In genomic region chr4:135230661-135231060, GRCm38 (mm10) we compare ENCODE assay signal across 10 mouse cellular contexts. TPM values are rescaled to one million over a fixed set of nuclear protein-coding genes. Genes with fewer than 3 reads are reported as not detected.
DNase-seq lines count a peak whose midpoint lies in the region; ATAC-seq and TF ChIP-seq lines count a peak whose summit lies in the region.
"Had no signal": no experiment of that assay in that cellular context is flagged by ENCODE, and none has a peak within 500 bp of the region (broad histone marks: within the 10 kb centered on the region; RNA-seq: fewer than 3 reads in every experiment).

No protein-coding gene starts in this region.

- H3K27me3 ChIP-seq in heart, embryonic 11.5 days (ENCODE audit: control insufficient read depth, insufficient read depth, low read length): no peaks in the 10 kb centered on the region
- no peaks in the 10 kb centered on the region for H3K27me3 ChIP-seq in midbrain, embryonic 12.5 days
- H3K27me3 ChIP-seq in midbrain, embryonic 15.5 days (replicated peaks): no peaks in the 10 kb centered on the region
- H3K27me3 ChIP-seq: lung, embryonic 15.5 days had no signal

- ATAC-seq in heart, embryonic 11.5 days (replicated peaks; ENCODE audit: insufficient number of reproducible peaks, low FRiP score, low TSS enrichment): no peak
- no peak for ATAC-seq in midbrain, embryonic 12.5 days (ENCODE audit: low FRiP score, low read depth)
- ATAC-seq in midbrain, embryonic 15.5 days (replicated peaks): no peak
- ATAC-seq: CD4-positive, CD25-positive, alpha-beta regulatory T cell, adult 4 months; inflammation-experienced regulatory T-cells, adult 6 months had no signal

- H3K9me3 ChIP-seq in heart, embryonic 11.5 days (replicated peaks; ENCODE audit: control insufficient read depth, low read length): no peaks in the 10 kb centered on the region
- no peaks in the 10 kb centered on the region for H3K9me3 ChIP-seq in midbrain, embryonic 12.5 days
- H3K9me3 ChIP-seq in midbrain, embryonic 15.5 days: no peaks in the 10 kb centered on the region
- H3K9me3 ChIP-seq: lung, embryonic 15.5 days had no signal

- 54% methylated on average over 5 of the region's 5 CpGs for WGBS in heart, embryonic 11.5 days (ENCODE audit: insufficient replicate concordance)
- 74% methylated on average over 5 of the region's 5 CpGs for WGBS in midbrain, embryonic 12.5 days
- 60% methylated on average over 5 of the region's 5 CpGs for WGBS in midbrain, embryonic 15.5 days
- WGBS in olfactory bulb, adult 2 months: 53% methylated on average over 5 of the region's 5 CpGs

- H3K4me2 ChIP-seq in heart, embryonic 11.5 days: no peak overlapping the region; the same call in 1 of the 2 replicates
- H3K4me2 ChIP-seq in midbrain, embryonic 12.5 days (replicated peaks): no peak overlapping the region
- H3K4me2 ChIP-seq in midbrain, embryonic 15.5 days: no peak overlapping the region
- H3K4me2 ChIP-seq: lung, embryonic 15.5 days had no signal

- DNase-seq in heart, adult 9 months (ENCODE audit: low spot score in 2 of 2): no peak
- DNase-seq in cerebellum, postnatal 14 days: peak; percentile 22 to 38
- no peak for DNase-seq in adrenal gland, postnatal 36 days

- TF ChIP-seq CTCF in olfactory bulb, adult 2 months (IDR thresholded peaks at IDR 0.05; ENCODE audit: insufficient read depth, low read depth, low read length): no peak

- peaks cover 5% of the 10 kb centered on the region; the same call in 1 of the 2 replicates for H3K36me3 ChIP-seq in heart, embryonic 11.5 days (ENCODE audit: control insufficient read depth, insufficient read depth, low read length)
- peaks cover 10% of the 10 kb centered on the region for H3K36me3 ChIP-seq in midbrain, embryonic 12.5 days
- H3K36me3 ChIP-seq in midbrain, embryonic 15.5 days (replicated peaks): no peaks in the 10 kb centered on the region

- peak overlapping the region; percentile 62; the same call in 1 of the 2 replicates for H3K27ac ChIP-seq in heart, embryonic 11.5 days (ENCODE audit: low read depth, low read length)
- 0 out of 2 replicates have a peak overlapping the region, but pooled peaks have one; percentile 35 for H3K27ac ChIP-seq in midbrain, embryonic 12.5 days (replicated peaks)
- no peak overlapping the region for H3K27ac ChIP-seq in midbrain, embryonic 15.5 days
- 0 out of 2 replicates have a peak overlapping the region, but pooled peaks have one; percentile 21 for H3K27ac ChIP-seq in olfactory bulb, adult 2 months (ENCODE audit: insufficient read depth, low read depth, low read length)
- H3K27ac ChIP-seq: lung, embryonic 15.5 days had no signal

- H3K4me1 ChIP-seq in heart, embryonic 11.5 days (ENCODE audit: control insufficient read depth, insufficient read depth, low read length): peaks cover 20% of the 10 kb centered on the region
- H3K4me1 ChIP-seq in midbrain, embryonic 12.5 days: peaks cover 9% of the 10 kb centered on the region; the same call in 1 of the 2 replicates
- peaks cover 5% of the 10 kb centered on the region; the same call in 1 of the 2 replicates for H3K4me1 ChIP-seq in midbrain, embryonic 15.5 days
- peaks cover 26% of the 10 kb centered on the region for H3K4me1 ChIP-seq in olfactory bulb, adult 2 months (ENCODE audit: control insufficient read depth, insufficient read depth, low read length)
- H3K4me1 ChIP-seq: lung, embryonic 15.5 days had no signal

- no peak for TF ChIP-seq POLR2A in olfactory bulb, adult 2 months (IDR thresholded peaks at IDR 0.05; ENCODE audit: insufficient read depth, low read depth, low read length)

- H3K9ac ChIP-seq in heart, embryonic 11.5 days (ENCODE audit: low read depth, low read length): no peak overlapping the region
- H3K9ac ChIP-seq in midbrain, embryonic 12.5 days (replicated peaks): no peak overlapping the region
- H3K9ac ChIP-seq in midbrain, embryonic 15.5 days: no peak overlapping the region
- H3K9ac ChIP-seq: lung, embryonic 15.5 days had no signal

- no peak overlapping the region for H3K4me3 ChIP-seq in heart, embryonic 11.5 days (ENCODE audit: low read depth, low read length)
- H3K4me3 ChIP-seq in midbrain, embryonic 12.5 days: no peak overlapping the region
- no peak overlapping the region for H3K4me3 ChIP-seq in midbrain, embryonic 15.5 days
- no peak overlapping the region for H3K4me3 ChIP-seq in olfactory bulb, adult 2 months (ENCODE audit: insufficient read depth, low read depth, low read length)
- H3K4me3 ChIP-seq: lung, embryonic 15.5 days had no signal

RNA-seq across cellular contexts. Expression of gene Clic4, which starts 42.0 kb away (rescaled TPM):
- 156 and 251 TPM in 2 replicates for polyA plus RNA-seq in heart, embryonic 11.5 days (2014; fragmentation: Nextera tagmentation; extraction: Ambion mirVana)
- 194 and 199 TPM in 2 replicates for polyA plus RNA-seq in midbrain, embryonic 12.5 days (2016; fragmentation: Nextera tagmentation; extraction: Ambion mirVana)
- polyA plus RNA-seq in midbrain, embryonic 15.5 days (2015; fragmentation: Nextera tagmentation; extraction: Ambion mirVana): 63.8 and 69.5 TPM in 2 replicates
- polyA plus RNA-seq in olfactory bulb, adult 2 months (2012; ENCODE audit: insufficient read depth, insufficient read length, low replicate concordance, missing spikeins): not detected in 2 replicates
- total RNA-seq in adrenal gland, postnatal 36 days (2021): 100 to 1,000 TPM in 1 of 2 experiments, 10 to 100 TPM in 1; 73.1 to 114 TPM

Comparison
In these comparisons a context has a peak if more than half of its experiments do, and no peak if none do; other contexts are left out.
1. DNase-seq: peak in cerebellum, postnatal 14 days (2 of 2); none in heart, adult 9 months (0 of 2) and adrenal gland, postnatal 36 days (0 of 2).